Mouse (Mus musculus) layer of hippocampus, postnatal 10 days (tissue): ENCODE data around the gene Gm3259. TPM values are rescaled to one million over a fixed set of nuclear protein-coding genes. Genes with fewer than 3 reads are reported as not detected.
"Not testable (repeated sequence)": the region's sequence is repeated elsewhere in the genome, so short reads cannot be mapped to it uniquely, and the experiment has no call there.

Source experiments
- DNase-seq, 2 experiments: peaks; one replicate each; pipeline ENCODE4 v3.0.0; 2021; ENCODE audit warnings: low spot score in 2 of 2
- long read RNA-seq: library from polyadenylated mRNA; stranded (forward); transcript quantifications from one replicate; pipeline ENCODE4 v2.0.0, GENCODE M21; 2023
- total RNA-seq, 2 experiments: library from RNA; stranded (reverse); gene quantifications; 2 replicates each; pipeline ENCODE4 v1.2.3; 2021

The Gm3259 gene
- total RNA-seq = not detected
- long read RNA-seq = 0 reads

DNA sequence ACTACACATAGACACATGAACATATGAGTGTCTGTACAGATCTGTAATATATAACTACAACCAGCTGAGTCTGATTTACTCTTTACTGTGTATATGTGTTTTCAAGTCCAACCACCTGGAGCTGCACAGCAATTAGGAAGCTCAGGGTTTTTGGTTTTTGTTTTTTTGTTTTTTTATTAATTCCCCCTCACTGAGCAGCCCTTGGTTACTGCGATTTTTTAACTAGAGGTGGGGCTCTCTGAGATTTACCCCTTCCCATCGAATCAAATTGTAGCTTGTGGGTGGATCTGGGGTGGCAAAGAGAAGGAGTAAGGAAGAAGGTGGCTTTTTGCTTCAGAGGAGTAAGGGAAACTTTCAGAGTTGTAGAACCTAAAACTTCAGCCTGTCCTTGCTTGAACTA, at the start of gene Gm3259:
Gene Gm3259, plus strand, starts transcription at position 301 of the 400 bp plus-strand sequence.
- not testable (repeated sequence) for DNase-seq

GRCm38 (mm10) chr5:95272668-95273067, 33.0 kb upstream of the Gm3259 start, which contains the start of gene Gm10424:
TSS of gene Gm10424 (minus strand) at chr5:95272768.
- not testable (repeated sequence) for DNase-seq

Other genes with a start within 250 kb of the Gm3259 start
- not detected for gene Gm7942, start 199.0 kb upstream of the Gm3259 start, total RNA-seq
- not detected for gene Gm16513, start 123.3 kb upstream of the Gm3259 start, total RNA-seq
- gene Gm10424, start 33.1 kb upstream of the Gm3259 start, total RNA-seq = not detected
- not detected for gene D5Ertd577e, start 150.9 kb downstream of the Gm3259 start, total RNA-seq
- gene Gm3286, start 204.8 kb downstream of the Gm3259 start, total RNA-seq = not detected